ENCODE assay signal across 8 mouse cellular contexts in genomic region chr1:79861130-79861942, GRCm38 (mm10). TPM values are rescaled to one million over a fixed set of nuclear protein-coding genes. Genes with fewer than 3 reads are reported as not detected.
A peak's percentile ranks its signal among the peaks of the same experiment; 100 is the strongest.
DNase-seq lines count a peak whose midpoint lies in the region; ATAC-seq and TF ChIP-seq lines count a peak whose summit lies in the region.

Serpine2 (minus strand) TSS chr1:79861180.

- 61% methylated on average over 6 of the region's 6 CpGs for WGBS in spleen, adult 2 months
- WGBS in heart, embryonic 11.5 days (ENCODE audit: insufficient replicate concordance) = 50% methylated on average over 6 of the region's 6 CpGs
- WGBS in midbrain, embryonic 12.5 days = 16% methylated on average over 6 of the region's 6 CpGs

- no peak within 1 kb of the TSS for H3K27ac ChIP-seq in spleen, adult 2 months (ENCODE audit: insufficient read depth, low read length)
- peak within 1 kb of the TSS; percentile 71 for H3K27ac ChIP-seq in heart, embryonic 11.5 days (ENCODE audit: low read depth, low read length)
- no peak within 1 kb of the TSS; the same call in 1 of the 2 replicates for H3K27ac ChIP-seq in midbrain, embryonic 12.5 days (replicated peaks)

- no peak for ATAC-seq in heart, embryonic 11.5 days (replicated peaks; ENCODE audit: insufficient number of reproducible peaks, low FRiP score, low TSS enrichment)
- ATAC-seq in midbrain, embryonic 12.5 days (ENCODE audit: low FRiP score, low read depth) = peak; percentile 45
- no peak for ATAC-seq in inflammation-experienced regulatory T-cells, adult 6 months

- H3K4me3 ChIP-seq in spleen, adult 2 months (ENCODE audit: extremely low read depth, insufficient read depth, insufficient read length) = no peak within 1 kb of the TSS
- H3K4me3 ChIP-seq in heart, embryonic 11.5 days (ENCODE audit: low read depth, low read length) = no peak within 1 kb of the TSS
- no peak within 1 kb of the TSS for H3K4me3 ChIP-seq in midbrain, embryonic 12.5 days

- no peak for DNase-seq in adrenal gland, adult 18-20 months (ENCODE audit: low spot score in 2 of 2)
- DNase-seq in adrenal gland, postnatal 36 days = no peak
- no peak for DNase-seq in spleen, adult 2 months (ENCODE audit: low read depth in 1 of 2, low spot score in 2 of 2)
- no peak for DNase-seq in spleen, adult 18-20 months
- DNase-seq in kidney, postnatal 4 days = peak; percentile 29 to 48

- H3K9ac ChIP-seq in heart, embryonic 11.5 days (ENCODE audit: low read depth, low read length) = no peak within 1 kb of the TSS
- H3K9ac ChIP-seq in midbrain, embryonic 12.5 days (replicated peaks) = no peak within 1 kb of the TSS

- no peak for TF ChIP-seq CTCF in spleen, adult 2 months (IDR thresholded peaks at IDR 0.05; ENCODE audit: extremely low read depth, insufficient read depth, insufficient read length, insufficient replicate concordance)

- H3K27me3 ChIP-seq in spleen, adult 2 months (ENCODE audit: control insufficient read depth, insufficient read depth, low read length) = peaks cover 14% of the 10 kb centered on the region
- H3K27me3 ChIP-seq in heart, embryonic 11.5 days (ENCODE audit: control insufficient read depth, insufficient read depth, low read length) = no peaks in the 10 kb centered on the region
- peaks cover 25% of the 10 kb centered on the region for H3K27me3 ChIP-seq in midbrain, embryonic 12.5 days

- H3K9me3 ChIP-seq in heart, embryonic 11.5 days (replicated peaks; ENCODE audit: control insufficient read depth, low read length) = no peaks in the 10 kb centered on the region
- no peaks in the 10 kb centered on the region for H3K9me3 ChIP-seq in midbrain, embryonic 12.5 days

- peak within 1 kb of the TSS; percentile 22; the same call in 1 of the 2 replicates for H3K4me2 ChIP-seq in heart, embryonic 11.5 days
- peak within 1 kb of the TSS; percentile 2; the same call in 1 of the 2 replicates for H3K4me2 ChIP-seq in midbrain, embryonic 12.5 days (replicated peaks)

- TF ChIP-seq POLR2A in spleen, adult 2 months (IDR thresholded peaks at IDR 0.05; ENCODE audit: low read depth, low read length) = no peak

- no peaks in the 10 kb centered on the region for H3K36me3 ChIP-seq in spleen, adult 2 months (ENCODE audit: control insufficient read depth, insufficient read depth, low read length)
- no peaks in the 10 kb centered on the region for H3K36me3 ChIP-seq in heart, embryonic 11.5 days (ENCODE audit: control insufficient read depth, insufficient read depth, low read length)
- no peaks in the 10 kb centered on the region for H3K36me3 ChIP-seq in midbrain, embryonic 12.5 days

- peaks cover 11% of the 10 kb centered on the region for H3K4me1 ChIP-seq in spleen, adult 2 months (ENCODE audit: control insufficient read depth, insufficient read depth, insufficient read length)
- H3K4me1 ChIP-seq in heart, embryonic 11.5 days (ENCODE audit: control insufficient read depth, insufficient read depth, low read length) = peaks cover 22% of the 10 kb centered on the region
- peaks cover 34% of the 10 kb centered on the region for H3K4me1 ChIP-seq in midbrain, embryonic 12.5 days

RNA-seq across cellular contexts. Expression of gene Serpine2, which starts in this region (rescaled TPM):
- 10 to 100 TPM; 11.9 to 22.9 TPM for total RNA-seq in adrenal gland, adult 18-20 months (2021)
- 10 to 100 TPM in 1 of 2 experiments, 1 to 10 TPM in 1; 9.2 to 16.0 TPM for total RNA-seq in adrenal gland, postnatal 36 days (2021)
- polyA plus RNA-seq in spleen, adult 2 months (2012; rRNA removed) = 6.9 and 12.3 TPM in 2 replicates
- 165 and 182 TPM in 2 replicates for polyA plus RNA-seq in heart, embryonic 11.5 days (2014; fragmentation: Nextera tagmentation; extraction: Ambion mirVana)
- polyA plus RNA-seq in midbrain, embryonic 12.5 days (2016; fragmentation: Nextera tagmentation; extraction: Ambion mirVana) = 63.8 and 78.8 TPM in 2 replicates
- 1 to 10 TPM in 1 of 3 experiments, under 1 TPM in 1, not detected in 1; 0.61 to 7.7 TPM for polyA plus RNA-seq in inflammation-experienced regulatory T-cells, adult 6 months (2017; shearing (Covaris generic))

Comparison
In these comparisons a context has a peak if more than half of its experiments do, and no peak if none do; other contexts are left out.
1. DNase-seq: peak in kidney, postnatal 4 days (2 of 2); none in adrenal gland, adult 18-20 months (0 of 2), adrenal gland, postnatal 36 days (0 of 2), spleen, adult 2 months (0 of 2) and spleen, adult 18-20 months (0 of 2).